Mouse (Mus musculus): Measurements from ENCODE around the gene Prkar1a.

DNA sequence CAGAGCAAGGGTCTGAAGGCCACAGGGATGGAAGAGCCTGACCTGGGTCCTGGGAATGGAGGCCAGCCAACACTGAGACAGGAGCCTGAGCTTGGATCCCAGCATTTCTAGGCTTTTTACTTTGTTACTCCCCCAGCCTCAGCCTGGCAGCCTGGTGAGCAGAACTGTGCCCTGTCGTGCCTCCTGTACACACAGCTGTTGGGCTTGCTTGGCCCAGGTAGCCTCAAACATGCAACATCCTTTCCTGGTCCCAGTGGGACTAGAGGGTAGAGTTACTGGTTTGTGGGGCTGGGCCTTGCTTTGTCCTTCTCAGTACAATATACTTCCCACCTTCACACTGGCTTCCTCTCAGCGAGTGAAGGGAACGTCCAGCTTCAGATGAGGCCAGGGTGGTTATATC is 26.0 kb downstream of the Prkar1a start:
- TF ChIP-seq CTCF (IDR thresholded peaks at IDR 0.05), result no peak
- no peak for TF ChIP-seq EP300 (IDR thresholded peaks at IDR 0.05; ENCODE audit: insufficient read depth, low read depth, low read length)
